Mouse (Mus musculus) embryonic fibroblast, embryonic 13.5 days (primary cell): ENCODE measurements around the gene Ltbp4.

Experiments used
- CTCF ChIP-seq: IDR thresholded peaks from 2 replicates; pipeline ENCODE4 v1.5.1; 2011; ENCODE audit warnings: mild to moderate bottlenecking, control low read depth, low read length, moderate library complexity, borderline replicate concordance; ENCODE audit not compliant: insufficient read depth
- POLR2A ChIP-seq: IDR thresholded peaks from 2 replicates; pipeline ENCODE4 v1.6.1; 2011; ENCODE audit warnings: low read depth, mild to moderate bottlenecking, control low read depth, low read length, moderate library complexity

DNA sequence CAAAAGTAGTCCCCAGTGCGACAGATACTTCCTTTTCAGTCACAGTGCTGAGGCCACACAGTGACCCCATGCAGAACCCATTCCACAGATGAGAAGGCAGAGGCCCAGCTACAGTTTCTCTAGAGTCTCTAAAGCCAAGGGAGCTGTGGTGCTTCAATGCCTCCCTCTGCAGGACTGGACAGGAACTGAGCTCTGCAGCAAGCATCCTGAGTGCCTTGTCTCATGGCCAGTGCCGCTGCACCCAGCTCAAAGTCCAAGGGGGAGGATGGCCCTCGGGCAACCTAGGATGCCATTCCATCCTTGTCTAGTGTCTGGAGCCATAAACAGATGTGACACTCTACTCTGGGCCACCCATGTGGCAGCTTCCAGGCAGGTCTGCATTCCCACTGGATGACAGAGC, 81.8 kb downstream of the Ltbp4 start:
- TF ChIP-seq CTCF (peak; percentile 66; the same call in 1 of the 2 replicates), POLR2A (no peak)
